Mouse (Mus musculus) neutrophil, adult 5-6 weeks (primary cell): Measurements from ENCODE around the gene Coa3. TPM values are rescaled to one million over a fixed set of nuclear protein-coding genes. Genes with fewer than 3 reads are reported as not detected.

Experiments used
- ATAC-seq: fragments of 151-379, 151-347 bp; 2 replicates; pipeline ENCODE4 v1.8.0; 2017; ENCODE audit warnings: mild to moderate bottlenecking, moderate TSS enrichment; ENCODE audit not compliant: insufficient number of reproducible peaks, poor library complexity, low FRiP score, severe bottlenecking; ENCODE audit errors: extremely low read depth
- total RNA-seq: library from RNA; stranded (forward); fragments of 200-1000 nt; gene quantifications from 2 replicates; pipeline ENCODE4 v1.2.3, GENCODE M21; 2017

The Coa3 gene
- total RNA-seq, 1 experiment from 2014 or later: 14.9 TPM

DNA sequence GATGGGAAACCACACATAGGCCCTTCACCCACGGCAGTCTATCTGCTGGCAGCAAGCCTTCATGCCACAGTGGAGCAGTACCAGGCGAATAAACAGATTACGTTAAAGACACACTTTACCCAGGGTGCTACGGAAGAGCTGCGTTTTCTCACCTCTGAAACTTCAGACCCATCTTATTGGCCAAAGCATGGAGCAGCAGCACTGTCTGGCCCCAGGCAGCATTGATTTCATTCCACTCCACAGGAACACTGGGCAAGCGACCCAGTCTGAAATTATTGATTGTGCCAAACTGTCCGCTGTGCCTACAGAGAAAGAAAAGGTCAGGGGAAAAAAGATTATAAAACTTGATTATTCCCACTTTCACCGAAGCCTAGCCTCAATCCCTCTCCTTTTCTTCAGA, 12.3 kb upstream of the Coa3 start:
- ATAC-seq: no peak

DNA sequence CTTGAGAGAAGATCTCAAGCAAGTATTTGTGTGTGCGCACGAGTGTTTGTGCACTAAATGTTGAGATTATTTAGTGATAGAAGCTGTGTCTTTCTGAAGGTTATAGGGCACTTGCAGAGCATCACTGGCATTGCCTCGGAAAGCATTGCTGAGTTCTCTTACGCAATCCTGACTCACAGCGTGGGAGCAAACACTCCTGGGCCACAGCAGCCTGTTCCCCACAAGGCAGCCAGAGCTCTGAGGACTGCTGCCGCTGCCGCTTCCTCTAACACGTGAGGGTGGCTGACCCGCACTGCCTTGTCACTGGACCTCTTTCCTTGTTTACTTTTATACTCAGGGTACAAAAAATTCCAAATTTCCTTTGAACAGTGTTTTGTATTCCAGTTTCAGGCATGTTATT, 8.4 kb upstream of the Coa3 start:
- peak; percentile 69 for ATAC-seq

DNA sequence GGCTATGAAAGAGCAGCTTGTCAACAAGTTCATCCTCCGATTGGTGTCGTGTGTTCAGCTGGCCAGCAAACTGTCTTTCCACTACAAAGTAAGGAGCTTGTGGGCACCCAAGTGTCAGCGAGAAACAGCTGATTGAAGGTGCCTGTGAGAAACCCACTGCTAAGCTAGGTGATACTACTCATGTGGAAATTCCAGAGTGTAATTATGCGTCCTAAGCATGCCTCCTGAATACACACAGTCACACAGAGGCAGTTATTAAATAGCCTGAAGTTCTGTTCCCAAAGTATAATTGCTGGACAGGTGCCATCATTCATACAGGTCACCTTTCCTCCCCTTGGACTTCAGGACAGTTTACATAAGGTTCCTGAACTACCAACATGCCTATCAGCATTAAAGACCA, 4.9 kb upstream of the Coa3 start:
- ATAC-seq: no peak

DNA sequence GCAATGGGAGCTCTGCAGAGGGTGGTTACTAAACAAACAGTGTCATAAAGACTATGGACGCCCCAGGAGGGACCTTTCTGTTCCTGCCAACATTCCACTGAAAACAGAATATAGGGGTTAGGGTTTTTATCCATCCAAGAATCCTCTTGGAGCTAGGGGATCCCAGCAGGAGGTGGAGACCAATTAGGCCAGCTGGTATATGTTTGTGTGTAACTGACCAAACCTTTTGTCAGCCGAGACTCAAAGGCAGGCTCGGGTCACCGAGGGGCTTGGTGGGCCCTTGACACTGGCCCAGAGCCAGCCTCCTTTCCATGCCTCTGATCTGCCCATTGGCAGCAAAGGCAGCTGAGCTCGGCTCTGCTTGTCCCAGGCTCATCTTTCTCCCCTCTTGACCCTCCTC, 4.0 kb upstream of the Coa3 start:
- no peak for ATAC-seq

DNA sequence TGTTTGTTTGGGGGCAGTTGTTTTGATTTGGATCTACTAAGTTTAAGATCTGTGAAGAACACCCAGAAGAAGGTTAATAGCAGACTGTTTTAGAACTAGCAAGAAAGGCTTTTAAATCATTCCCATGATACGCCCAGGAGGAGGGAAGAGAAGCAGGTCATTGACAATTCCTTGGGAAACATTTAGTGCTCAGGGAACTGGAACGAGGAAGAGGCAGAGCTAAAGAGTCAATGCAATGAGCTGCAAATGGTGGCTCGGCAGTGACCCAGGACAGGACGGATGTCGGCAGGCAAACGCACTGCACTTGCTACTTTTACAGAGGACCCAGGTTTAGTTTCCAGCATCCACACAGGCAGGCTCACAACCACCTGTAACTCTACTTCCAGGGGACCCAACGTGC, 1.9 kb upstream of the Coa3 start:
- ATAC-seq: no peak

DNA sequence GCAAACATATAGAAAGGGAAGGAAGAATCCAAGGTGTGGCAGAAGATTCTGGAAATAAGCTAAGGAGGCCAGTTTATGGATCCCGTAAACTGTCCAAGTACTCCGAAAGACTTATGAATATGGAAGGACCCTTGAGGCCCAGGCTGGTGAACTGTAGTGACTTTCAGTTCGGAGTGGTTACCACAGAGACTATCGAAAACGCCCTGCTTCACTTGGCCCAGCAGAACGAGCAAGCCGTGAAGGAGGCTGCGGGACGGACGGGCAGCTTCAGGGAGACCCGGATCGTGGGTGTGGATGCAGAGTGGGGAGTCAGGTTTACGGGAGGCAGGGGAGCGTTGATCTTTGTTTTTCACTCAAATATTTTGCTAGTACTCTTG, 267 bp upstream of the Coa3 start:
- ATAC-seq: no peak

DNA sequence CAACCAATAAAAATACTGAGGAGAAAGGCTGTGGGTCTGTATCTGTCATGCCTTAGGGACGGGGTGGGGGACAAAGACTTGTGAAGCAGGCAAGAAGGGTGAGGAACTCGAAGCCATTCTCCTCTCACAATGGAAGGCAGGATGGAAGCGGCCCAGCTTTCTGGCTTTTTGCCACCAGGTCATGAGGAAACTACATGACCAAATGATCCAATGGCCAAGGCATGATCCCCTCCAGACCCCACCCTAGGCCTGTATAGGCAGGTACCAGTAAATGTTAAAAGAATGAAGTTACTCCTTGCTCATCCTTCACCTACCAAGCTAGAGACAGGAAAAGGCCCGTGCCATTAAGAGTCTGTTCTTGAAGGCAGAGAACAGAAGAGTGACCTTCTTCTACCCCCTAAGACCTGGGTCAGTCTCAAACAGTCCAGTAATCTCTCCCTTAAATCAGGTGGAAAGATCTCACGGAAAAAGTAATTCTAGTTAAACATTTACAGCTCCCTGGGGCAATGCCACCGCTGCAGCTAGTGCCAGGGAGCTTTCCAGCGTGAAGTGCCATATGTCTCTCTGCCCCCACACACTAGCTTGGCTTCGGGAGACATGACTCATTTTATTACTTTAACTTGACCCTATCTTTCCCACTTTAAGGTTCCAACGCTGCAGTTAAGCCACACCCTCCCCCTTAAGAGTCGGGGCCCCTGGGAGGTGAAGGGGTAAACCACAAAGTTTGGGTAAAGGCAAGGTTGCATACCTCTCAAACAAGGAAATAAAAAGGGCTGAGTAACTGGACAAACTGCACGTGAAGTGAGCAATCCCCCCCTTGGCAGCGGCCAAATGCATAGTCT, 1.3 kb downstream of the Coa3 start:
- ATAC-seq: no peak

DNA sequence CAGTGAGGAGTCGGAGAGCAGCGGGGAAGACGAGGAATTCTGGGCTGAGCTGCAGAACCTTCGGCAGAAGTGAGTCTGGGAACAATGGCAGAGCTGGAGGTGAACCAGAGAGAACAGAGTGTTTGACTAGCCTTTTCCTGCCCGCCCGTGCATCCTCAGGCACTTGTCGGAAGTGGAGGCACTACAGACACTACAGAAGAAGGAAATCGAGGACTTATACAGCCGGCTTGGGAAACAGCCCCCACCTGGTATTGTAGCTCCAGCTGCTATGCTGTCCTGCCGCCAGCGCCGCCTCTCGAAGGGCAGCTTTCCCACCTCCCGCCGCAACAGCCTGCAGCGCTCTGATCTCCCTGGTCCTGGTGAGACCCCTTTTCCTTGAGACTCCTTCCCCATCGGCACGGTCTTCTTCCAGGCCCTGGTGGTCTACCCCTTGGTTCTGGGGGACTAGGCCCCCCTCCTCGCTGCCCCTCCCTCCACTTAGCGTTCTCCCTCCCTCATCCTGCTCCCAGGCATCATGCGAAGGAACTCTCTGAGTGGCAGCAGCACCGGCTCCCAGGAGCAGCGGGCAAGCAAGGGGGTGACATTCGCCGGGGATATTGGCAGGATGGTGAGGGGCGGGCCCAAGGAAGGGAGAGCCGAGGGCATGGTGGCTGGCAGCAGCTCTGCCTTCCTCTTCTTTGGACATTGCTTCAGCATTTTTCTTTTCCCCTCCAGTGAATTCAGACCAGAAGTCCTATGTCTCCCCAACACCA, 2.4 kb downstream of the Coa3 start:
- ATAC-seq: no peak

DNA sequence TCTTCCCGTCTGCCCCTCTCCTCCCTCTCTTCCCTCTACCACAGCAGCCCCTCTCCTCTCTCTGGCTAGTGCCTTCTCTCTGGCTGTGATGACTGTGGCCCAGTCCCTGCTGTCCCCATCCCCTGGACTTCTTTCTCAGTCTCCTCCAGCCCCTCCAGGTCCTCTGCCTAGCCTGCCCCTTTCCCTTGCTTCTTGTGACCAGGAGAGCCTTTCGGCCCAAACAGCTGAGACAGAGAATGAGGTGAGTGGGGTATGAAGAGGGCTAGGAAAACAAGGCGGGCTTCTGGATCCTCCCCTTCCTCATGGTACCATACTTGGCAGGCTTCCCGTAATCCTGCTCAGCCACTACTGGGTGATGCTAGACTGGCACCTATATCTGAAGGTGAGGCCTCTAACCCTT, 3.6 kb downstream of the Coa3 start:
- no peak for ATAC-seq

DNA sequence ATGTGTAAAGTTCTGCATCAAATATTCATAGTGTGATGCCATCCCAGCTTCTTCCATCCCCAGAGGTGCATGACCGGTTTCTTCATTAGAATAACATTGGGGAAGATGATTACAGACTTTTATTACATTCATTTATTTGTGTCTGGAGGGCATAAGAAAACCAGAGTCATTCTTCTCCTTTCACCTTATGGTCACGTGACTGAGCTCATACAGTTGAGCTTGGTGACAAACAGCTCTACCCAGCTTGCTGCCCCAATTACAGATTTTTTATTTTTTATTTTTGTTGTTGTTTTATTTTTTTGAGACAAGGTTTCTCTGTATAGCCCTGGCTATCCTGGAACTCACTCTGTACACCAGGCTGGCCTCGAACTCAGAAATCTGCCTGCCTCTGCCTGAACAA, 6.5 kb downstream of the Coa3 start:
- no peak for ATAC-seq

DNA sequence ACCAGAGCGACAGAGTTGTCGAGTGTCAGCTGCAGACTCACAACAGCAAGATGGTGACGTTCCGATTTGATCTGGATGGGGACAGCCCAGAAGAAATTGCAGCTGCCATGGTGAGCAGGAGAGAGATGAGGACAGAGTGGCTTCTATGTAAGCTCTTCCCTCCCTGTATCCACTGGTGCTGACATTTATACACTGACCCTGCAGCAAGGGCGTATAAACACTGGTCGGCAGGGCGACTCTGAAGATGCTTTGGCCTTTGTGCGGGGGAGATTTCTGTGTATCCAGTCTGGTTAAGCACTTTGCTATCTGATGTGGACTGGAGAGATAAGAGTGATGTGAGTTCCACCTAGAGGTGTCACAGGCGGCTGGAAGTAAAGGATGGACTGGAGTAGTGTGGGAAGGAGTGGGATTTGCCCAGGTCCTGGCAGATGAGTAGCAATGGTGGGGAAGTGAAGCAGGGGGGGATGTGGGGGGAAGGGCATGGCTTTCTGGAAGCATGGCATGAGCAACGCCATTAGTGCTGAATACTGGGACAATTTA, 9.3 kb downstream of the Coa3 start:
- ATAC-seq: no peak

DNA sequence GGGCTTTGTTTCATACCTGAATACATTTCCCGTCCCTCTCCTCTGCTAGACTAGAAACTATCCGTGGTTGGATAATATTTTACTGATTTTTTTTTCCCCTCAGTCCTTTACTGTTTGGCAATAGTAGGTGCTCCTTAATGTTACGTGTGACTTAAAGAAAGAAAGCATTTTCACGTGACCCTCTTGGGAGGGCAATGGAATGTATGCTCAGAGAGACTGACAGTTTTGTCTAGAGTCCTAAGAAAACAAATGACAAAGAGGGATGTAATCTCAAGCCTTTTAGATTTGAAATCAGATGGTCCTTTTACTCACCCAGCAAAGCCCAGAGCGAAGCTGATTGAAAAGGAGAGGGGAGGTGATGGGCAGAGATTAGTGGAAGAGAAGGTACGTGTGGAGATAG, 13.0 kb downstream of the Coa3 start:
- no peak for ATAC-seq

DNA sequence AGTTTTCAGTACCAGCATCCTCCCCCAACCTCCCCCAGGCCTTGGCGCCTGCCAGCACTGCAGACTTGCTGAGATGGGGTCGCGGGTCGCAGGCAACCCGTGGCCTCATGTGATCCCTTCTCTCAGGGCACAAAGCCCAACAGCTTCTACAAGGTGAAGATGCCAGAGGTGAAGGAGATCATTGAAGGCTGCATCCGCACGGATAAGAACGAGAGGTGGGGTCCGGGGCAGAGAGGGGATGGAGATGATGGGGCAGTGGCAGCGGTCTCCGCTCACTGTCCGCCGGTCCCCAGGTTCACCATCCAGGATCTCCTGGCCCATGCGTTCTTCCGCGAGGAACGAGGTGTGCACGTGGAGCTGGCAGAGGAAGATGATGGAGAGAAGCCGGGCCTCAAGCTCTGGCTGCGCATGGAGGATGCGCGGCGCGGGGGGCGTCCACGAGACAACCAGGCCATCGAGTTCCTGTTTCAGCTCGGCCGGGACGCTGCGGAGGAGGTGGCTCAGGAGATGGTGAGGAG, 13.9 kb downstream of the Coa3 start:
- ATAC-seq: no peak

DNA sequence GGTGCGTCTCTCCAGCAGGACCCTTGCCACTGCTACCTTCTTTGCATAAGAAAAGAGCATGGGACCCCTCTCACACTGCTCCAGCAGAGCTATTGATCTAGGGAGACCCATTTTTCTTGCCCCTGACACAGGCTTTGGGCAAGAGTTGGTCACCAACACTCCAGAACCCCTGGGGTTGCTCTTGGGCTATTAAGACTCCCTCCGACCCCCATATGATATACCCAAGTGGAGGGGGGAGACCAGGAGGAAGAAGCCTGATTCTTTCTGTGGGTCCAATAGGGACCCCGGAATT, 15.0 kb downstream of the Coa3 start:
- ATAC-seq: no peak

DNA sequence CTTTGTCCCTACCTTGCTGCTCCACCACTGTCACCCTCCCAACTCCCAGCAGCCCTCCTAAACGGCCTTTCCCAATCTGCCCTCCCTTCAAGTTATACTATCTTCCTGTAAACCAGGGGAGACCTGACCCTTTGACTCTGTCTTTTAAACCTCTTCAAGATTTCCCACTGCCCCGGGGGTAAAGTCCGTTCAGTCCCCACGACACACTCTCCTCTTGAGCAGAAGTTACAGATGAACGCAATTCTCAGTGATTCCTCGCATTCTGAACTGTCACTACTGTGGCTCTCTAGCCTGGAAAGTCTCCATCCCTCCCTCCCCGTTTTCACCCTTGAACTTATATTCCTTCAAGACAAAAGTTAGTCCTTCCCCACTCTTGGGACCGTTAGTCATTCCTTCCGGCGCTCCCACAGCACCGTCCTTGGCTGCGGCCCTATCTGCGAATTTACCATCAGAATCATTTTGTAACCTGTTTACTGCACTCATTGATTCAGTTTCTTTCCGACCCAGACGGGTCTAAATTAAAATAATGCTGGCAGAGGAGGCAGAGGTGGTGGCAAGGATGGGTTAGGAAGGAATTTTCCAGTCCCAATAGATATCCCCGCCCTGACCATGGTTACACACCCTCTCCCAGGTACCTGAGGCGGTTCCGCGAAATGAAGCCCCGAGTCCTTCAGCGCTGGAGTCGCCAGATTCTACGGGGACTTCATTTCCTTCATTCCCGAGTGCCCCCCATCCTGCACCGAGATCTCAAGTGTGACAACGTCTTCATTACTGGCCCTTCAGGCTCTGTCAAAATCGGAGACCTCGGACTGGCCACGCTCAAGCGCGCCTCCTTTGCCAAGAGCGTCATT, 15.6 kb downstream of the Coa3 start:
- ATAC-seq: no peak

DNA sequence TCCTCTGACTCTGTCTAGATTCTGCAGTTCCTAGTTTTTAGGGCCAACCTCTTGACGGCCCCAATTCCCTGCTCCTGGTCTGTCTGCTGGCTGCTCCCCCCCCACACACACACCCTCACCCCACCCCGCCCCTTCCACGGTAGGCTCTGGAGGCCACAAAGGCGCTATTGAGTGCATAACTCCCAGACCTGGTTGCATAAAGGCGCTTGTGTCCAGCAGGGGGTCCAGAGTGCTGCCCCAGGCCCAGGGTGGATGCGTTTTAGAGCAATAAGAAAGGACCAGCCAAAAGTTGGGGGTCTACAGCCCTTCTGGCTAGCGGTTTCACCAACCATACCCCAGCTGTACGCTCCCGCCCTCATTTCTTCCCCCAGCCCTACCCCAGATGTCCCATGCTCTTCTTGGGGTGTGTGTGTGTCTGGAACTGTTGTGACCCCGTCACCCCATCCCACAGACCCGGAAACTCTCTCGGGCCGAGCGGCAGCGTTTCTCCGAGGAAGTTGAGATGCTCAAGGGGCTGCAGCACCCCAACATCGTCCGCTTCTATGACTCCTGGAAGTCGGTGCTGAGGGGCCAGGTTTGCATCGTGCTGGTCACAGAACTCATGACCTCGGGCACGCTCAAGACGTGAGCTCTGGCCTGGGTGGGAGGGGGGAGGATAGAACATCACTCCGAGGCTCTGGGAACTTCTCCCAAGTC, 16.5 kb downstream of the Coa3 start:
- no peak for ATAC-seq

DNA sequence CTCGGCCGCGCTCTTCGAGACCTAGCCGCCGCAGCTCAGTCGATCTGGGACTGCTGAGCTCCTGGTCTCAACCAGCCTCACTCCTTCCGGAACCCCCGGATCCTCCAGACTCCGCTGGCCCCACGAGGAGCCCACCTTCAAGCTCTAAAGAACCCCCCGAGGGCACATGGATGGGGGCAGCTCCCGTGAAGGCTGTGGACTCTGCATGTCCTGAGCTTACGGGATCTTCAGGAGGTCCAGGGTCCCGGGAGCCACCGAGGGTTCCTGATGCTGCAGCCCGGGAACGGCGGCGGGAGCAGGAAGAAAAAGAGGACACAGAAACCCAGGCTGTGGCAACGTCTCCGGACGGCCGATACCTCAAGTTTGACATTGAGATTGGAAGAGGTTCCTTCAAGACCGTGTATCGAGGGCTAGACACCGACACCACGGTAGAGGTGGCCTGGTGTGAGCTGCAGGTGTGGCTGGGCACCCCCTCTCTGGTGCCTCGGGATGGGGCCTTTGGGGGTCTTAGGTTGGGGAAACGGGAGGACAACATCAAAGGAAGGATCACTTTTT, 18.0 kb downstream of the Coa3 start:
- ATAC-seq: no peak

DNA sequence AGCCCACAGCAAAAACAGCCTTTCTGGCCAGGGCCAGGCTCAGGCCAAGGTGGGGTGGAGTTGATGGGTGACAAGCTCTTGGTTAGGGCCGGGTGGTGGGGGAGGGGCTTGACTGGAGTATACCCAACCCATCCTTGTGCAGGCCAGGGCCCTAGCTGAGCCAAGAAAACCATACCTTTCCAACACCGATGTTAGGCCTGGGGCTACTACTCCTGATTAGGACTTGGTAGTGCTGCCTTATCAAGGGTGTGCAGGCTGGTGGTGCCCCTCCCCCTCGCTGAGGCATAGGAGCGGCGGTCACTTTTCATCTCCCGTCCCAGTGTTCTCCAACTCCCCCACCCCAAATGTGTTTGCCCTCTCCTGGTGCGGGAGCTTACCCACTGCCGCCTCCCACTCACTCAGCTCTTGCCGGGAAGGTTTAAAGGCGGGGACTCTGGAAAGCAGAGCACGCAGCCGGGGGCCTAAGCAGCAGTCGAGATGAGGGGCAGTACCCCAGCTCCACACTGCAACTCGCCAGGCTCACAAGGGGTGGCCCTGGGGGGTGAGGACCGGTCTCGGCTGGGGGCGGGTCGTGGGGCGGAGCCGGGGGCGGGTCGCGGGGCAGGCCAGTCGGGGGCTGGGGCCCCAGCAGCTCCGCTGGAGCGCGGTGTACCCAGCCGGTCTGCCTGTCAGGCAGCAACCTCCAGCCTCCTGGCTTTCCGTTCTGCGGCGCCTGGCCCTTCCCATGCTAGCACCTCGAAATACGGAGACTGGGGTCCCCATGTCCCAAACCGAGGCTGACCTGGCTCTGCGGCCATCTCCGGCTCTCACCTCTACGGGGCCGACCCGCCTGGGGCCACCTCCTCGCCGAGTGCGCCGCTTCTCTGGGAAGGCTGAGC, 18.7 kb downstream of the Coa3 start, which contains the start of gene Wnk4:
TSS of gene Wnk4 (plus strand) at position 620 of the 878 bp plus-strand sequence.
- ATAC-seq: 0 out of 2 replicates have a peak, but pooled peaks have one; percentile 3
